Mouse (Mus musculus): ENCODE results near the gene Hoxd13. TPM values are rescaled to one million over a fixed set of nuclear protein-coding genes. Genes with fewer than 3 reads are reported as not detected.
A peak's percentile ranks its signal among the peaks of the same experiment; 100 is the strongest.

Gene Hoxd13
- polyA plus RNA-seq, 1 experiment from 2014 or later: 0.09 TPM

DNA sequence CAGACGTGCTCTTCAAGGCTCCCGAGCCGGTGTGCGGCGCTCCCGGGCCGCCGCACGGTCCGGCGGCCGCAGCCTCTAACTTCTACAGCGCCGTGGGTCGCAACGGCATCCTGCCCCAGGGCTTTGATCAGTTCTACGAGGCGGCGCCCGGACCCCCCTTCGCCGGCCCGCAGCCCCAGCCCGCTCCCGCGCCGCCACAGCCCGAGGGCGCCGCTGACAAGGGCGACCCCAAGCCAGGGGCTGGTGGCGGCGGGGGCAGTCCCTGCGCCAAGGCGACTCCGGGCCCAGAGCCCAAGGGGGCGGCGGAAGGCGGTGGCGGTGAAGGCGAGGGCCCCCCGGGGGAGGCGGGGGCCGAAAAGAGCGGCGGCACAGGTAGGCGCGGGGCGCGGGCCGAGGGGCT lies 14.7 kb downstream of the Hoxd13 start:
- peak overlapping the region; percentile 61 for H3K4me2 ChIP-seq
- H3K9me3 ChIP-seq (replicated peaks): no peaks in the 10 kb centered on the region
- WGBS: under 1% methylated on average over 47 of the region's 51 CpGs
- no peak for ATAC-seq (ENCODE audit: insufficient number of reproducible peaks, low FRiP score)
- H3K4me1 ChIP-seq (replicated peaks): peaks cover 22% of the 10 kb centered on the region
- no peak overlapping the region for H3K27ac ChIP-seq (ENCODE audit: poor library complexity, severe bottlenecking)
- 0 out of 2 replicates have a peak overlapping the region, but pooled peaks have one; percentile 3 for H3K9ac ChIP-seq
- H3K36me3 ChIP-seq: no peaks in the 10 kb centered on the region
- peaks cover 91% of the 10 kb centered on the region for H3K27me3 ChIP-seq (replicated peaks)
- H3K4me3 ChIP-seq: peak overlapping the region; percentile 40

DNA sequence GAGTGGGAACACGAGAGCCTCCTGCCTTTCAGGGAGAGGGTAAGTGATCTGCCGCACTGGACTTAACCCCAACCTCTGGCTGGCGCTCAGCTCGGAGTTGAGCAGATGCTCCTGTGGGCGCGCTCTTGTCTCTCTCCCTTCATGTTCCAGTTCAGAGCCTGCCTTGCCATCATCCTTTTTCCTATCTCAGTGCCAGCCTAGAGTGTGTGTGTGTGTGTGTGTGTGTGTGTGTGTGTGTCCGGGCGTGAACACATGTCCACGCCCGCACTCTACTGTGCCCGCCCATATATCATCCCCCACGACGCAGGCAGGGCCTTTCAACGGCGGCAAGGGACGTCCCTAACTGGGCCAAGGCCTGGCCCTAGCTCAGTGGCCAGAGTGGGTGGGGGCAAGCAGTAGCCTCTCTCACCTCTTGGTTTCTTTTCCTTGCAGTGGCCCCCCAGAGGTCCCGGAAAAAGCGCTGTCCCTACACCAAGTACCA lies 15.4 kb downstream of the Hoxd13 start:
- peaks cover 89% of the 10 kb centered on the region for H3K27me3 ChIP-seq (replicated peaks)
- H3K9ac ChIP-seq: no peak overlapping the region
- no peak overlapping the region for H3K4me3 ChIP-seq
- H3K27ac ChIP-seq (ENCODE audit: poor library complexity, severe bottlenecking): no peak overlapping the region
- WGBS: 0% methylated on average over 17 of the region's 18 CpGs
- no peak for ATAC-seq (ENCODE audit: insufficient number of reproducible peaks, low FRiP score)
- H3K9me3 ChIP-seq (replicated peaks): no peaks in the 10 kb centered on the region
- no peaks in the 10 kb centered on the region for H3K36me3 ChIP-seq
- H3K4me1 ChIP-seq (replicated peaks): peaks cover 22% of the 10 kb centered on the region
- no peak overlapping the region for H3K4me2 ChIP-seq

DNA sequence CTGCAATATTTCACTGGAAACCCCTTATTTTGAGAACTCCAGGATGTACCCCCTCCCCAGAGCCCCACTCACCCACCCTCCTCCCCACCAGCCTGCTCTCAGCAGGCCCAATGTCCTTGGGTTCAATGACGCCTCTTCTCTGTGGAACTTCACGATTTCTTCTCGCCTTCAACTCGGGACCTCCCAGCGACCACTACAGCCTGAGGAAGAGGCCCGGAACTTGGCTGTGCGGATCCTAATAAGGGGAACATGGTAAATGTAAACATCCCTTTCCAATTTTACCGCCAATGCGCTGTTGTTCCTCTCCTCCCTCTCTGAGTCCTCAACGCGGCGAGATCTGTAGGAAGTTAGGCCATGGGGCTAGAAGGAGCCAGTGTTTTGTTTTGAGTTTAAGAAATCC lies 16.0 kb downstream of the Hoxd13 start:
- ATAC-seq (ENCODE audit: insufficient number of reproducible peaks, low FRiP score): no peak
- no peak overlapping the region for H3K27ac ChIP-seq (ENCODE audit: poor library complexity, severe bottlenecking)
- 1% methylated on average over 12 of the region's 12 CpGs for WGBS
- no peak overlapping the region for H3K4me3 ChIP-seq
- H3K9me3 ChIP-seq (replicated peaks): no peaks in the 10 kb centered on the region
- H3K9ac ChIP-seq: no peak overlapping the region
- peaks cover 22% of the 10 kb centered on the region for H3K4me1 ChIP-seq (replicated peaks)
- H3K36me3 ChIP-seq: no peaks in the 10 kb centered on the region
- H3K4me2 ChIP-seq: no peak overlapping the region
- peaks cover 87% of the 10 kb centered on the region for H3K27me3 ChIP-seq (replicated peaks)

DNA sequence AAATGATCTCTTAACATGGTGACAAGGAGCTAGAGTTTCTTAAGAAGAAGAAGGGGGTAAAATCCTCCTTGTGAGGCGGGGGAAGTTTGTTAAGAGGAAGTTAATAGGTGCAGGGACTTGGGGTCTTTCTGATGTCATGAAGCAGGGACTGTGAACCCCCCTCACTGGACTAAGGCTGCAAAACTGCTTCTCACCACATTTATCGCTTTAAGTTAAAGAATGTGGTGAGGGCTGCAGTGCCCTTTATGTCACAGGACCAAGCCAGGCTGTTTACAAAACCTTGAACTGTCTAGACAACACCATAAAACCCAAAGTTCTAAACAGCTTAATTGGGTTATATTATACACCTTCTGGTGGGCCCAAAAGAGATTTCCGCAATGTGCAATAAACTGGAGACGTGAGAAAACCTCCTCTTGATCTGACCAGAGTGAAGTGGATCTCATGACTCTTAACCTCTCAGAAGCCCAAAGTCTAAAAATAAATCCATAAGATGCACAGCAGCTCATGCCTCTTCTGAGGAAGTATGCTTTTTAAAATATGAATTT lies 17.0 kb downstream of the Hoxd13 start:
- Histone ChIP-seq H3K9me3 (replicated peaks) (no peaks in the 10 kb centered on the region), H3K36me3 (no peaks in the 10 kb centered on the region), H3K27me3 (replicated peaks) (peaks cover 87% of the 10 kb centered on the region), H3K4me1 (replicated peaks) (peaks cover 16% of the 10 kb centered on the region), H3K27ac (ENCODE audit: poor library complexity, severe bottlenecking) (no peak overlapping the region), H3K9ac (no peak overlapping the region), H3K4me3 (no peak overlapping the region), H3K4me2 (no peak overlapping the region)
- no peak for ATAC-seq (ENCODE audit: insufficient number of reproducible peaks, low FRiP score)
- 11% methylated on average over 4 of the region's 4 CpGs for WGBS

DNA sequence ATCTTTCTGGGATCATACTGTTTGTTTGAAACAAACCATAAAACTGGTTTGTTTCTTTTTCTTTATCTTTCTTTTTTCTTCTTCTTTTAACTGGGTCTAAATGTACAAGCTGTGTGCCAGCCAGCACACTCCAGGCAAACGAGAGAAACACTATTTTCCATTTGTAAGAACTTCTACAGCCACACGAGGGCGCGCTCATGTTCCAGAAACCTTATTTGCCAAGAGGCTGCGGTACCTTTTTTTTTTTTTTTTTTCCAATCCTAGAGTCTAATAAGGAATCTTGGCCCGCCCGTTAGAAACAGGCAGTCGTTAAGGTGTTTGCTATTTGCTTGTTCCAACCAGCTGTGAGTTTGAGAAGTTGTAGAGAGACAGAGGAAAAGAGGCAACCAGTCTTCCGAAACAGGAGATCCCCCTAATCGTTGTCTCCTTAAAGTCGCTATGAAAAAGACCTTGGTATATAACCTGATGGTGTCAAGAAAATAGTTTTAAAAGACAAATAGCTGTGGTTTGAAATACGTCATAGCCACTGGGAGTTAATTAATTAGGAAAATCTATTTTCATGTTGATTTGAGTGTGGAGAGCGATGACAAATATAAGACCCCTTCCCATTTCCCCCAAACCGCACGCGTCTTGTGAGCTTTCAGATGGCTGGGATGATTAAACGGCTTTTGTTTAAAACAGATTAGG lies 18.3 kb downstream of the Hoxd13 start:
- no peak for ATAC-seq (ENCODE audit: insufficient number of reproducible peaks, low FRiP score)
- H3K4me1 ChIP-seq (replicated peaks): peaks cover 18% of the 10 kb centered on the region
- H3K27ac ChIP-seq (ENCODE audit: poor library complexity, severe bottlenecking): no peak overlapping the region
- WGBS: 5% methylated on average over 17 of the region's 17 CpGs
- peaks cover 81% of the 10 kb centered on the region for H3K27me3 ChIP-seq (replicated peaks)
- no peaks in the 10 kb centered on the region for H3K36me3 ChIP-seq
- no peak overlapping the region for H3K9ac ChIP-seq
- no peak overlapping the region for H3K4me2 ChIP-seq
- H3K9me3 ChIP-seq (replicated peaks): no peaks in the 10 kb centered on the region
- H3K4me3 ChIP-seq: no peak overlapping the region

DNA sequence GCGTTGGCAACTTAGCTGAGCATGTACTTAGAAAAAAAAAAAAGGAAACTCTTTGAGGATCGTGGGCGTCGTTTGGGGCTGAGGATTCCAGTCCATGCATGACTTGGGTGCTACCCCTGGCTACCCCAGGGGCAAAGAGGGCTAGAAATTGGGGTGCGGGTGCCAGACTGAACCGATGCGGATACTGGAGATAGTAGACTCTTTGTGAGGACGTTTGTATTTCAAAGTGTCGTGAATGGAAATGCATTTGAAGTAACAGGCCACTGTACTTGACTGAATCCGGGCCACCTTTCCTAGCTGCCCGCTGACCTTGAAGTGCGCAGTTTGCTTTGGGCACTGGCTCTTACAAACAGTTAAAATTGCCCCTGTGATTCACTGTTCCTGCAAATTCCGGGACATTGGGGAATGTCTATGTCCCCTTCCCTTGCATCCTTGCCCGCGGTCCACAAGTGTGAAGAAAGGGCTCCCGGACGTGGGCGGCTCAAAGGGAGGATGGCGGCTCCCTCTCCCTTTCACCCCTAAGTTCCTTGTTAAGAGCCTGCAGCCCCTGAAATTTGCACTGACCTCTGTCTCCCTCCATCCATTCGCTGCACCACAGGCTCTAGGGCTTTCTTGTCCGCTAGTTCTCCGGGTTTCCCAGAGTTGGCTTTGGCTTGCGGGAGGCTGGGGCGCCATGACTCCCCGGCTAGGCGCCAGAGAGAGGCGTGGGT lies 19.0 kb downstream of the Hoxd13 start:
- Histone ChIP-seq H3K9me3 (replicated peaks) (no peaks in the 10 kb centered on the region), H3K4me2 (no peak overlapping the region), H3K36me3 (no peaks in the 10 kb centered on the region), H3K27ac (ENCODE audit: poor library complexity, severe bottlenecking) (no peak overlapping the region), H3K4me1 (replicated peaks) (peaks cover 13% of the 10 kb centered on the region), H3K4me3 (no peak overlapping the region), H3K27me3 (replicated peaks) (peaks cover 81% of the 10 kb centered on the region), H3K9ac (no peak overlapping the region)
- WGBS: under 1% methylated on average over 27 of the region's 27 CpGs
- ATAC-seq (ENCODE audit: insufficient number of reproducible peaks, low FRiP score): no peak

DNA sequence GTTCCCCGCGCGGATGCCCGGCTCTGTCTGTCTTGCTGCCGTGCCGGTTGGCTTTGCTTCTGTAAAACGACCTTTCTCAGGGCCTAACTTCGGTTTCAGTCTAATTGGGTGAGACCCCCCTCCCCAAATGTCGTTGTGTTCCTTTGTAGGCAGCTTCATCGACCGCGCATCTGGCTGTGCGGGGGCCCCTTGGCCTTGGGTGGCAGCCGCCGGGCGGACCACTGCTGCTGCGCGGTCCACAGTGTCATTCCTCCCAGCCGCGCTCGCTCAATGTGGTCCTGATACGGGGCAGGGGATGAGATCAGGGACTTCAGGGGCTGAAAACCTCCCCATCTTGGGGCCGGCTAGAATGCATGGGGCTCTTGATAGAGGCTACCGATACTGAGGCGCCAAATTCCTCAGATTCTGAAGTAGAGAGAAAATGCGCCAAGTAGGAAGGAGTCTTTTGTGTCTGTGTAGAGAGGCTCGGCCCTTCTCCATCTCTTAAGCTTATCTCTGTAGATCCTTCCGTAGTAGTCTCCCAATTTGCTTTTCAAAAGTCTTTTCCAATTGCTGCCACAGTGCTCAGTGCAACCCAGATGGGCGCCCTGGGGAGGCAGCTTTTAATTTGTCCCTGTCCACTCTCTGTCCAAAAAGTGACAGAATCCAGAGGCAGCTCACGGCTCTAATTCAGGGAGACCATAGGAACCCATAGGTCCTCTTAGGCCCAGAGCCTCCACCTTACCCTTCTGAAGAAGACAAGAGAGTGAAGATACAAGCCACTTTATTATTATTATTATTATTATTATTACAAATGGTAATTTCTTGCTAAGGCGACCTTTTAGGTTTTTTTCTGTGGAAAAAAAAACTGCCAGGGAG lies 19.8 kb downstream of the Hoxd13 start:
- Histone ChIP-seq H3K9me3 (replicated peaks) (no peaks in the 10 kb centered on the region), H3K36me3 (no peaks in the 10 kb centered on the region), H3K4me1 (replicated peaks) (peaks cover 5% of the 10 kb centered on the region), H3K27me3 (replicated peaks) (peaks cover 81% of the 10 kb centered on the region), H3K27ac (ENCODE audit: poor library complexity, severe bottlenecking) (no peak overlapping the region), H3K9ac (no peak overlapping the region), H3K4me2 (no peak overlapping the region), H3K4me3 (no peak overlapping the region)
- 2% methylated on average over 31 of the region's 31 CpGs for WGBS
- ATAC-seq (ENCODE audit: insufficient number of reproducible peaks, low FRiP score): no peak

DNA sequence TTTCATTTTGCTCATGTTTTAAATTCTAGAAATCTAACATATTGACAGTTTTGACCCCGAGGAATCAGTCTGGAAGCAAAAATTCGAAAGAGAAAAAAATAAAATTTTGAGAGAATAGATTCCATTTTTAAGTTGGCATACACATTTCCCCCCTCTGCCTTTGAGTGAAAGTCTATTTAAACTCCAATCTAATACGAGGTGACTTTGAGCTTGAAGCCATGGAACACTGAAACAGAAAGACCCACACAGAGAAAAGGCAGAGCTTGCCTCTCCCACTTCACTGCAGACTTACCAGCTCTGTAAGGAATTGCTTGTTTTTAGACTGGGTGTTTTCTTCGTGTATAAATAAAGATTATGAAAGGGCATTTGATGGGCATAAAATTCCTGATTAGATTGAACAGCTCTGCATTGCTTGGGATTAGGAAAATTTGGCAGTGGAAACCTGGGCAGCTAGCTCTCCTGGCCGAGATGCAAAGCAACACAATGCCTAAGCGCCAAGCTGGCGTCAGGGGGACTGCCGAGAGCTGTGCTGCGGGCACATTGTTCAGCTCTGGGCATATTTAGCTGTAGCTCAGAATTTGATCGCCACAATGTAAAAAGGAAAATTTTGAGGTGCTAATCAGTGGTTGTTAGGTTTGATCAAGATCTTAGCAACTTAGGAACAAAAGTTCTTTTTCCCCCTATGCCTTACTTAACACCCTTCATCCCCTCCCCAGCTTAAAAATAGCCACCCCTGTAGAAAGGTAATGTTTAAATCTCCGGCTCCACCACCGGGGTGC lies 20.9 kb downstream of the Hoxd13 start:
- no peak overlapping the region for H3K27ac ChIP-seq (ENCODE audit: poor library complexity, severe bottlenecking)
- no peaks in the 10 kb centered on the region for H3K36me3 ChIP-seq
- H3K4me1 ChIP-seq (replicated peaks): 0 out of 2 replicates have a peak, but pooled peaks cover 4% of the 10 kb centered on the region
- H3K9me3 ChIP-seq (replicated peaks): no peaks in the 10 kb centered on the region
- no peak overlapping the region for H3K4me2 ChIP-seq
- peaks cover 81% of the 10 kb centered on the region for H3K27me3 ChIP-seq (replicated peaks)
- no peak for ATAC-seq (ENCODE audit: insufficient number of reproducible peaks, low FRiP score)
- 4% methylated on average over 12 of the region's 12 CpGs for WGBS
- no peak overlapping the region for H3K4me3 ChIP-seq
- H3K9ac ChIP-seq: no peak overlapping the region

DNA sequence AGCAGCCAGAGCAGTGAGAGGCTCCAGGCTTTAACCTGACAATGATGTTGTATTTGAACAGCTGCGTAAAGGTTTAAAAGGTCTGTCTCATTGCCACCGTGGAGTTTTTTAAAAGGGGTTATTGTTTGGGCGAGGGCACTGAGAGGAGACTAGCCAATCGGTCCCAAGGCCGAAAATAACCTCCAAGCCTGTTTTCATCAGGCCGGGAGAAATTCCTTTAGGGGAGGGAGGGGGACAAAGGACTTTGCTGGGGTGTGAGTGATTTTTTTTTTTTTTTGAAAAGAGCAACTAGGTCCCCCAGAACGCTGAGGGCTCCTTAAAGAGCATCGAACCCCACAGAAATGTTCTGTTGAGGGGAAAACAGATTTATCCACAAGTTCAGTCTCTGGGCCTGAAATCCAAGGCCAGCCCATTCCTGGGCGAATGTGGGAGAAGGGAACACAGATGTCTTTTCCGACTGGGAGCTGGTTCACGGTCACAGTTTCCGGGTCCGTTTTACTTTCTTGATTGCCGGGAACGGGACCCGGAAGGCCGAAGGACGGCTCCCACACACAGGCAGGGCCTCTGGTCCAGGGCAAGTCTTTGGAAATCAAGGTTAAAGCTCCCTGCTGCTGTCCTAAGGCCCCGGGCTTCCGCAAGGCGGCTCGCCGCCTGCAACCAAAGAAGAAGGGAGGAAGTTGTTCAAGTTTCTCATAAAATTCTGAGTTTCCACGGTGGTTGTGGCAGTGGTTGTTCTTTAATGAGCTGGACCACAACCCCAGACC lies 21.6 kb downstream of the Hoxd13 start:
- WGBS: under 1% methylated on average over 24 of the region's 24 CpGs
- H3K27ac ChIP-seq (ENCODE audit: poor library complexity, severe bottlenecking): no peak overlapping the region
- H3K4me1 ChIP-seq (replicated peaks): 0 out of 2 replicates have a peak, but pooled peaks cover 4% of the 10 kb centered on the region
- H3K4me3 ChIP-seq: no peak overlapping the region
- no peak overlapping the region for H3K9ac ChIP-seq
- H3K36me3 ChIP-seq: no peaks in the 10 kb centered on the region
- H3K4me2 ChIP-seq: no peak overlapping the region
- no peak for ATAC-seq (ENCODE audit: insufficient number of reproducible peaks, low FRiP score)
- H3K9me3 ChIP-seq (replicated peaks): no peaks in the 10 kb centered on the region
- peaks cover 82% of the 10 kb centered on the region for H3K27me3 ChIP-seq (replicated peaks)

DNA sequence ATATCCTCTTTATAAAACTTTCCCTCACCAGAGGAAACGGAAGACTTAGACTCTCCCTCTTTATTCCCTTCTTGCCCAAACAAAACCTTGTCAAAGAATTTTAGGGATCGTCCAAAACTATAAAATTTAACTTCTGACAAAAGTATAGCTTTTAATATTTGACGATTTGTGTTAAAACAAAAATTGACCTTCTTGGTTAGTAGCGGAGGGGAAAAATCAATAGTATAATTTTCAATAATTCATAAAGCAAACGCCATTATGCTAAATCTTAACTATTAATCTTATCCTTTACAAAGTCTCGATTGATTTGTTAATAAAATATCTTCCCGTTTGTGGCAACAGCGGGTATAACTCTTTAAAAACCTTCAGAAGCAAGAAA lies 22.2 kb downstream of the Hoxd13 start:
- H3K36me3 ChIP-seq: no peaks in the 10 kb centered on the region
- H3K4me1 ChIP-seq (replicated peaks): 0 out of 2 replicates have a peak, but pooled peaks cover 4% of the 10 kb centered on the region
- ATAC-seq (ENCODE audit: insufficient number of reproducible peaks, low FRiP score): no peak
- WGBS: 7% methylated on average over 8 of the region's 8 CpGs
- H3K9ac ChIP-seq: no peak overlapping the region
- no peaks in the 10 kb centered on the region for H3K9me3 ChIP-seq (replicated peaks)
- no peak overlapping the region for H3K4me3 ChIP-seq
- H3K27ac ChIP-seq (ENCODE audit: poor library complexity, severe bottlenecking): no peak overlapping the region
- H3K27me3 ChIP-seq (replicated peaks): peaks cover 83% of the 10 kb centered on the region
- no peak overlapping the region for H3K4me2 ChIP-seq

Measured in heart, embryonic 12.5 days (tissue).